Mouse (Mus musculus) limb, embryonic 15.5 days (tissue): Measurements from ENCODE around the gene Utrn. TPM values are rescaled to one million over a fixed set of nuclear protein-coding genes. Genes with fewer than 3 reads are reported as not detected.

Experiments used
- ATAC-seq: fragments of 200-750 bp; cut with Nextera tagmentation; 2 replicates; pipeline ENCODE4 v1.8.0; 2017; ENCODE audit warnings: low read depth, moderate TSS enrichment; ENCODE audit not compliant: insufficient number of reproducible peaks, low FRiP score, low TSS enrichment
- H3K27ac ChIP-seq: fragments of 300-500 bp; sonication (generic); 2 replicates; pipeline ENCODE4 v1.5.1; 2015; ENCODE audit warnings: moderate library complexity, mild to moderate bottlenecking, inconsistent platforms
- H3K27me3 ChIP-seq: fragments of 300-500 bp; sonication (generic); 2 replicates; pipeline ENCODE4 v1.6.1; 2015; ENCODE audit warnings: inconsistent platforms
- H3K36me3 ChIP-seq: fragments of 300-500 bp; sonication (generic); 2 replicates; pipeline ENCODE4 v1.6.1; 2015; ENCODE audit warnings: inconsistent platforms
- H3K4me1 ChIP-seq: fragments of 300-500 bp; sonication (generic); 2 replicates; pipeline ENCODE4 v1.6.1; 2015; ENCODE audit warnings: inconsistent platforms
- H3K4me2 ChIP-seq: fragments of 300-500 bp; sonication (generic); 2 replicates; pipeline ENCODE4 v1.6.1; 2015; ENCODE audit warnings: mild to moderate bottlenecking, inconsistent platforms
- H3K4me3 ChIP-seq: fragments of 300-500 bp; sonication (generic); 2 replicates; pipeline ENCODE4 v1.5.1; 2015; ENCODE audit warnings: mild to moderate bottlenecking, inconsistent platforms
- H3K9ac ChIP-seq: fragments of 300-500 bp; sonication (generic); 2 replicates; pipeline ENCODE4 v1.6.1; 2015; ENCODE audit warnings: inconsistent platforms
- H3K9me3 ChIP-seq: fragments of 300-500 bp; sonication (generic); 2 replicates; pipeline ENCODE4 v1.6.1; 2016; ENCODE audit warnings: inconsistent platforms
- WGBS: fragments of 180-500 bp; shearing (Covaris S2); methylation state at CpG from one replicate; pipeline ENCODE4 v1.1.7; 2015; 5-methylcytosine and 5-hydroxymethylcytosine counted together
- polyA plus RNA-seq: library from polyadenylated mRNA; unstranded; fragments of >200 nt; fragmentation: Nextera tagmentation; extraction: Ambion mirVana; gene quantifications from 2 replicates; pipeline ENCODE4 v1.2.1, GENCODE M21; 2015

The Utrn gene
- polyA plus RNA-seq, 1 experiment from 2014 or later: 99.6 TPM

DNA sequence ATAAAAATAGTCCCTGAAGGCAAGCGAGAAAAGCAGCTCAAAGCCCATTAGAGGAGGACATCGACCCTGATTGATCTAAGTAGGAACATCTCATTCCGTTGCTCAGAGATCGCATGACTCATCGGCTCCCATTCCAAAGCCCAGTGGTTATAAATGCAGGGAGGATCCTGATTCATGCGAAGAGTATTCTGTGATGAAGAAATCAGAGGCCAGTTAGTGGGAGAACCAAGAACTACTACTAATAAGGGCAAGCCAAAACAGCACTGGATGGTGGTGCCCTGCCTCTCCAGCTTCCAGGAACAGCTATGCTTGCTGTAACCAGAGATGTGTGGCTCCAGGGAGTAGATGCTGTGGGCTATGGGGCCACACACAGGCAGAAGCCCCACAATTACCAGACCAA, 81.2 kb downstream of the Utrn start:
- ATAC-seq: no peak
- Histone ChIP-seq H3K27ac (no peak overlapping the region), H3K4me1 (peaks cover 4% of the 10 kb centered on the region; the same call in 1 of the 2 replicates), H3K36me3 (no peaks in the 10 kb centered on the region), H3K4me3 (no peak overlapping the region), H3K27me3 (no peaks in the 10 kb centered on the region), H3K9me3 (no peaks in the 10 kb centered on the region), H3K9ac (no peak overlapping the region), H3K4me2 (no peak overlapping the region)
- WGBS: 62% methylated on average over 6 of the region's 6 CpGs

DNA sequence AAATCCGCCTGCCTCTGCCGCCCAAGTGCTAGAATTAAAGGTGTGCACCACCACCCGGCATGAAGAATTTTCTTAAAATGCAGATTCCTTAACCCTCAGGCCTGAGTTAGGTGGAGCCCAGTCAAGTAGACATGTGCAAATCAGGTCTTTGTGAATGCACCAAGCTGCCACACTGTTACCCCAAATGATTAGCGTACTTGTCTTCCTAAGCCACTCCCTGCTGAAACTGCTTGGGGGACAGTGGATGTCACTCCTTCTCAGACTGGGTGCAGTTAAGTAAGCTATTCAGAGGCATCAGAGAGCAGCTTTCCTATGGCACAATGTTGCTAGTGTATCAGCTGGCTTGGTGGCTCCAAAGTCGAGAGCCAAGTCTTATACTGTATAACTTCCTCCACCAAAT, 83.9 kb downstream of the Utrn start:
- Histone ChIP-seq H3K4me1 (peaks cover 2% of the 10 kb centered on the region; the same call in 1 of the 2 replicates), H3K4me3 (no peak overlapping the region), H3K9me3 (no peaks in the 10 kb centered on the region), H3K4me2 (no peak overlapping the region), H3K27me3 (no peaks in the 10 kb centered on the region), H3K9ac (no peak overlapping the region), H3K27ac (no peak overlapping the region), H3K36me3 (no peaks in the 10 kb centered on the region)
- ATAC-seq: no peak
- WGBS: 97% methylated on average over 5 of the region's 5 CpGs

DNA sequence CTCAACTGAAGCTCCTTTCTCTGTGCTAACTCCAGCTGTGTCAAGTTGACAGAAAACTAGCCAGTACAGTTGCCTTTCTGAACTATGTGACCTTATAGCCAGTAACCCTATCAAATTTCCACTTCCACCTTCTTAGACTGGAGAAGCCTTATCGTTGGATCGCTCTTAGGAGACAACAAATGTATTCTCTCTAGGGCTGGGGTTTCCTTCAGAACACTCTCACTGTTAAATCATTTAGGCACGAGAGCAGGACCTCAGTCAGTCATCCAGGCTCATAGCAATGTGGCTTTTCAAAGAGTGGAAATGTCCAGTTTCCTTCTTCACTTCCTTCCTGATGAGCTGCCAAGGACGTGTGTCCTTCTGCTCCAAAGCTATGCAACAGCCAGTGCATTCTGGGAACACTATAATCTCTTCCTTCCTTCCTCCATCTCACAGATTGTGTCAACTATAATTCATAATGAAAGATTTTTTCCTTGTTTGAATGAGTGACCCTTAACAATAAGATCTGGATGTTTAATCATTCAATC, 87.7 kb downstream of the Utrn start:
- 81% methylated on average over 4 of the region's 4 CpGs for whole genome bisulfite sequencing
- no peaks in the 10 kb centered on the region for H3K27me3 ChIP-seq
- no peaks in the 10 kb centered on the region for H3K36me3 ChIP-seq
- no peak overlapping the region for H3K4me2 ChIP-seq
- no peak overlapping the region for H3K9ac ChIP-seq
- H3K4me1 ChIP-seq: no peaks in the 10 kb centered on the region
- no peak for ATAC-seq
- no peaks in the 10 kb centered on the region for H3K9me3 ChIP-seq
- H3K4me3 ChIP-seq: no peak overlapping the region
- H3K27ac ChIP-seq: no peak overlapping the region

DNA sequence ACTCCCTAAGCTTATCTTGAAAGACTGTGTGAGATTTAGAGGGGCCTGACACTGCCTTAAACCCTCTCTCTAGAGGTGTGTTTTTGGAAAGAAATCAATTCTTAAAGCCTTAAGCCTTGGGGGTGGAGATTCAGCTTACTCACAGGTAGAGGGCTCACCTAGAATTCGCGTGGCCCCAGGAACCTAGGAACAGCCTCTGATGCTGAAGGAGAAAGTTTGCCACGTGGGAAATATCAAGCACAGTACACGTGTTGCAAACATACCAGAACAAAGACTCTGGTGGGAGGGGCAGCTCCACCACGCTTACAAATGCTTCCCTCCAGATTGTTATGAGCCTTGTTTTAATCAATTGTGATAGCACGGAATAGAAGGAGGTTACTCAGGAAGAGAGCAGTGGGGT, 96.0 kb downstream of the Utrn start:
- no peak overlapping the region for H3K4me2 ChIP-seq
- H3K4me1 ChIP-seq: peaks cover 5% of the 10 kb centered on the region; the same call in 1 of the 2 replicates
- H3K27me3 ChIP-seq: no peaks in the 10 kb centered on the region
- H3K9me3 ChIP-seq: no peaks in the 10 kb centered on the region
- H3K27ac ChIP-seq: no peak overlapping the region
- H3K36me3 ChIP-seq: no peaks in the 10 kb centered on the region
- WGBS: 22% methylated on average over 6 of the region's 6 CpGs
- no peak overlapping the region for H3K9ac ChIP-seq
- H3K4me3 ChIP-seq: no peak overlapping the region
- ATAC-seq: no peak

DNA sequence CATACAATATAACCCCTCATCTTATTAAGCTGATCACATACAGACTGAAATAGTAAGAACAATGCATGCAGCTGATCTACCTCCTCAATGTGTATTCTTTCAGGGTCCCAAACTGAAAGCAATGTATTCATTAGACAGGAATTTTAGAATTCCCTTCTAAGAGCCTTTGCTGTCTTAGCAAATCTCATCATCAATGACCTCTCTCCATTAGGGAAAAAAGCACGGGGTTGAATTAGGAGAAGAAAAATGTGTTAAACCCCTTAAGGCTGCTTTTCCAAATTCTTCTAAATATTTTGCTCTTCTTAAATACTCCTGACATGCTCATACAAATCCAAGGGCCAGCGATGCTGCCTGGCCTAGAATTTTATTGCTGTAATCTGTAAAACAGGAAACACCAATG, 97.7 kb downstream of the Utrn start:
- 62% methylated on average over 2 of the region's 2 CpGs for WGBS

DNA sequence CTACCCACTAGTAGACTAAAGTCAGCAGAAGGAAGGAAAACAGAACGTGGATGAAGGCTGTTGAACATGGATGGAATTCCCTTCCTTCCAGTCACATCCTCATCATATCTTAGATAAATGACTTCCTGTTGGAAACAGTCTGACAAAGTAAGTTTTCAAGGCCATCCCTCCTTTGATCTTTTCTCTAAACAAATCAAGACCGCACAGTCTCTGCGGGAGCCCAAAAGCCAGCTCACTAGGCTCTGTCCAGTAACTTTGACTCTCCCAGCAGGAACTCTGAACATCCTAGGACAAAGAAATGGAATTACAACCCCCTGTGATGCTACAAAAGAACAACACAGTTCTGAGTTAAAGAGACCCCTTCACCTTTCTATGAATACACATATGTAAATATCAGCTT, 106.5 kb downstream of the Utrn start:
- WGBS: 62% methylated on average over 3 of the region's 3 CpGs
- ATAC-seq: no peak
- Histone ChIP-seq H3K4me2 (no peak overlapping the region), H3K27me3 (no peaks in the 10 kb centered on the region), H3K9me3 (no peaks in the 10 kb centered on the region), H3K9ac (no peak overlapping the region), H3K4me1 (peaks cover 10% of the 10 kb centered on the region; the same call in 1 of the 2 replicates), H3K36me3 (peaks cover 3% of the 10 kb centered on the region; the same call in 1 of the 2 replicates), H3K4me3 (no peak overlapping the region), H3K27ac (no peak overlapping the region)

More for the DNA sequence above, 97.7 kb downstream of the Utrn start:
- Histone ChIP-seq H3K27me3 (no peaks in the 10 kb centered on the region), H3K4me2 (no peak overlapping the region), H3K4me3 (no peak overlapping the region), H3K9me3 (no peaks in the 10 kb centered on the region), H3K4me1 (peaks cover 5% of the 10 kb centered on the region; the same call in 1 of the 2 replicates), H3K9ac (no peak overlapping the region), H3K27ac (no peak overlapping the region), H3K36me3 (no peaks in the 10 kb centered on the region)
- ATAC-seq: no peak

DNA sequence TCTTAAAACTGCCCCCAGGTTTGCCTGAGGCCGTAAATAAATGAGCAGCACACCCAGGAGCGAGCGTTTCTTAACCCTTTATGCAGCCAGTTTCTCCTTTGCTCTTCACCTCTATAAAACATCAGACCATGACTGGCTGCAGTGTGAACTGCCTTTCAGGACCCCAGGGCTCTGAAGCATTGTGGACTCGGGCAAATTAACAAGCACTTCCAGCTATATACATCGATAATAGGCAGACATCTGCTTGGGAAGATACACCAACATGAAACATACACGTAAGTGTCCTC, 110.5 kb downstream of the Utrn start:
- Histone ChIP-seq H3K27ac (no peak overlapping the region), H3K9me3 (no peaks in the 10 kb centered on the region), H3K4me2 (no peak overlapping the region), H3K36me3 (no peaks in the 10 kb centered on the region), H3K9ac (no peak overlapping the region), H3K4me1 (peaks cover 10% of the 10 kb centered on the region; the same call in 1 of the 2 replicates), H3K4me3 (no peak overlapping the region), H3K27me3 (no peaks in the 10 kb centered on the region)
- ATAC-seq: no peak
- 25% methylated on average over 6 of the region's 6 CpGs for WGBS

DNA sequence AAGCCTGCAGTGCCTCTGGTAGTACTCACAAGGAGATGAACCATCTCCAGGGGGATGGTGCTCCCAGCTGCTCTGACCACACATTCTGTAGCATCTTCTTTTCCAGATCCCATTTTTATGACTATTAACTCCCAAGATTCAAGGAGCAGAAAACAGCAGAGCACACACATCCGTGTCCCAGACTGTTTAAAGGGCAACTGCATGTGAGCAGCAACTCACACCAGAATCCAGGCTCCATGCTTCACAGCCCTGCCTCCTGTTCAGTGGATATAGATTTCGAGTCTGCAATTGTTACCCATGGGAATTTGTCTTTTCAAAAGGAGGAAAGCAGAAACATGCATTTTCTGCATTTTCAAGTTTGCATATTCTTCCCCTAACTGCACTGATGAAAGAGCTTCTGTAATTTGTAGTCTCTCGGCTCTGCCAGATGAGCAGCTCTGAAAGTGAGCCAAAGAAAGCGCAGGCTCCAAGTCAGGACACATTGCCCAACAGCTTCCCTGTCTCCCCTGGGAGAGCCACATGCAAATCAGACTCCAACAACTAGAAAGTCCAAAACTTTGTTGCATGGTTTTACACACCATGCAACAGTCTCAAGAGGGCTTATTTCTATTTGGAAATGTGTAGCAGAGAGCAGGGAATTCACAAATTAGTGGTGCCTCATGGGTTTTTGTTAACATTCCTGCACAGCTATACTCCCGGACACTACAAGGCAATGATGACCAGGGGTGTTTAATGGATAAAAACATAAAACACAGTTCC, 111.0 kb downstream of the Utrn start:
- H3K9me3 ChIP-seq: no peaks in the 10 kb centered on the region
- no peaks in the 10 kb centered on the region for H3K27me3 ChIP-seq
- no peak overlapping the region for H3K9ac ChIP-seq
- no peaks in the 10 kb centered on the region for H3K36me3 ChIP-seq
- H3K4me2 ChIP-seq: no peak overlapping the region
- 16% methylated on average over 5 of the region's 5 CpGs for WGBS
- peaks cover 10% of the 10 kb centered on the region; the same call in 1 of the 2 replicates for H3K4me1 ChIP-seq
- no peak for ATAC-seq
- H3K27ac ChIP-seq: no peak overlapping the region
- H3K4me3 ChIP-seq: no peak overlapping the region

DNA sequence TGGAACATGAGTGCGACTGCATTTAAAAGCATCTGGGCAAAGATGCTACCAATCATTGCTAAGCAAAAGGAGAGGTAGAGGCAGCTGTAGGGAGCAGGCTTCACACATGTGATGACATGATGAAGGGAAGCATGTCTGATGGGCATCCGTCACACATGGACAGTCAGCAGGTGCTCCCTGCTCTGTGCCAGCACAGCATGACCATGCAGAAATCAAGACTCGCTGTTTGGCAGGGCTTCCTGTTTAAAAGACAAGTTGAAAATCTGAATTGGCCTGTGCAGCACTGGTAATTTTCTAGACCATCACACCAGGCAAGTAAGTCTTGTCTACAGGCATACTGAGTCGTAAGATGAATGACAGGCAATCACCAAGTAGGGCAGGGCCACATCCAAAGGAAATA, 112.5 kb downstream of the Utrn start:
- Histone ChIP-seq H3K27ac (no peak overlapping the region), H3K27me3 (no peaks in the 10 kb centered on the region), H3K9me3 (no peaks in the 10 kb centered on the region), H3K4me1 (peaks cover 10% of the 10 kb centered on the region; the same call in 1 of the 2 replicates), H3K4me2 (no peak overlapping the region), H3K36me3 (no peaks in the 10 kb centered on the region), H3K4me3 (no peak overlapping the region), H3K9ac (no peak overlapping the region)
- WGBS: 88% methylated on average over 4 of the region's 4 CpGs
- ATAC-seq: no peak

DNA sequence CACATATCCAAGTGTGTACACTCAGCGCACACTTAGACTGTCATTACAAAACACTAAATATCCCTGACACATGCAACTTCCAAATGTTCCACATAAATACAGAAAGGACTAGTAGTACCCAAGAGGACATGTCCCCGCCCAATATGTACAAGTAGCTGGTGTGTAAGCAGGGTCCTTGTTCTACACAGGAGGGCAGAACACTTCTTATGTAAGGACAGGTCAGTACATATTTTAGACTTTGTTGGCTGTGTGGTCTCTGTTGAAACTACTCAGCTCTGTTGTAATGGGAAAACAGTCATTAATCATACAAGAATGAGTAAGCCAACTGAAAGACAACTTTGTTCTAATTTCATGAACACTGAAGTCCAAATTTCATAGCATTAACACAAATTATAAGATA, 114.3 kb downstream of the Utrn start:
- Histone ChIP-seq H3K27me3 (no peaks in the 10 kb centered on the region), H3K4me3 (no peak overlapping the region), H3K4me1 (peaks cover 10% of the 10 kb centered on the region; the same call in 1 of the 2 replicates), H3K9ac (no peak overlapping the region), H3K4me2 (no peak overlapping the region), H3K27ac (no peak overlapping the region), H3K36me3 (no peaks in the 10 kb centered on the region), H3K9me3 (no peaks in the 10 kb centered on the region)
- WGBS: 95% methylated on average over 2 of the region's 2 CpGs
- no peak for ATAC-seq

DNA sequence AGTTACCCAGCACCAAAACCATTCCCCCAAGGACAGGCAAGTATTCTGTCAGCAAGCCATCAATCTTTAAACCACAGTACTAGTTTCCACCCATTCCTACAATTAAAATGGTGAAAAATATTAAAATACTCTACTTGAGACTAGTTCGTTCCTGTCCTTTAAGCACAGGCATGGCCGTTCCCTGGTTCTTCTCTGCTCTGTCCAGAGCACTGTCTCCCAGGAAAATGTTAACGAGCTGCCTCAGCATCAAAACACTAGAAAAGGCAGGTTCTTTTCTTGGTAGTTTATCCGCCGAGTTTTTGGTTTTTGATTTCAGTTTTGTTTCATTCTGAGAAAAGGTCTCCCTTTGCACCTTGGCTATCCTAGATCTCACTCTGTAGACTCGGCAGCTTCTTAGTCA, 115.0 kb downstream of the Utrn start:
- Histone ChIP-seq H3K36me3 (peaks cover 5% of the 10 kb centered on the region; the same call in 1 of the 2 replicates), H3K4me3 (no peak overlapping the region), H3K4me1 (peaks cover 10% of the 10 kb centered on the region; the same call in 1 of the 2 replicates), H3K27ac (no peak overlapping the region), H3K4me2 (no peak overlapping the region), H3K27me3 (no peaks in the 10 kb centered on the region), H3K9me3 (no peaks in the 10 kb centered on the region), H3K9ac (no peak overlapping the region)
- no peak for ATAC-seq
- 77% methylated on average over 6 of the region's 6 CpGs for WGBS

DNA sequence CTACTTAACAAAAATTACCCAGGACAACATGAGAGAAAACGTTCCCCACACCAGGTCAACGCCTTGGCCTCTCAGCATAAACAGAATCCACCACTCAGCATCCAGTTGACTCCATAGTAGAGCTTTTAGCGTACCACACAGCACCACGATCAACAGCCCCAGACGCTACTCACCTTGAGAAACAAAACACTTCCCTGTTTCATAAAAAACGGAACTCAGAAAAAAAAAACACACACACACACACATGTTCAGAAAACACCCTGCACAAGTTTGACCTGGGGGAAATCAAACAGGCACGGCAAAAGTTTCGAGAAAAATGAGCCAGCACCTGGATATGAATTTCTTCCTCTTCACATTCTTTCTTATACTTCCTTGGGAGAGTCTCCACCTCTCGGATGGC, 125.4 kb downstream of the Utrn start:
- H3K9ac ChIP-seq: no peak overlapping the region
- H3K4me3 ChIP-seq: no peak overlapping the region
- no peaks in the 10 kb centered on the region for H3K27me3 ChIP-seq
- no peak overlapping the region for H3K4me2 ChIP-seq
- no peak overlapping the region for H3K27ac ChIP-seq
- peaks cover 19% of the 10 kb centered on the region for H3K36me3 ChIP-seq
- no peaks in the 10 kb centered on the region for H3K4me1 ChIP-seq
- no peaks in the 10 kb centered on the region for H3K9me3 ChIP-seq
- ATAC-seq: no peak
- WGBS: 73% methylated on average over 9 of the region's 9 CpGs
